Mouse (Mus musculus) left cerebral cortex, postnatal 10 days (tissue): ENCODE results near the gene Lamc1. TPM values are rescaled to one million over a fixed set of nuclear protein-coding genes. Genes with fewer than 3 reads are reported as not detected.

Source experiments
- DNase-seq, 2 experiments: peaks; one replicate each; pipeline ENCODE4 v3.0.0; 2021 to 2022; ENCODE audit warnings: low spot score in 2 of 2, mixed read lengths in 1 of 2; ENCODE audit errors: extremely low spot score in 1 of 2
- intact Hi-C: fragments of 180-260 bp; cut with DNase I; formaldehyde crosslinking; loops from one replicate; pipeline ENCODE4 v1.15.1; 2025
- total RNA-seq, 2 experiments: library from RNA; stranded (reverse); gene quantifications; 2 replicates each; pipeline ENCODE4 v1.2.3; 2021

Gene Lamc1
- total RNA-seq, 2 experiments from 2014 or later = 42.6 to 44.3 TPM

- DNase-seq = peak in 1 of 2 experiments; percentile 40
- intact Hi-C loops = loop anchor here (10.0 kb wide), 1 partner anchor 120 kb away; no protein-coding TSS in a partner anchor
Measured at GRCm38 (mm10) chr1:153224331-153224730, 108.3 kb downstream of the Lamc1 start.

GRCm38 (mm10) chr1:153219376-153219775, 113.2 kb downstream of the Lamc1 start:
- intact Hi-C loops = no loop called here
- DNase-seq = no peak

GRCm38 (mm10) chr1:153216516-153216915, 116.1 kb downstream of the Lamc1 start:
- DNase-seq = no peak
- intact Hi-C loops = no loop called here

- DNase-seq = no peak
- intact Hi-C loops = no loop called here
Measured at GRCm38 (mm10) chr1:153215676-153216075, 116.9 kb downstream of the Lamc1 start.

- intact Hi-C loops = no loop called here
- no peak for DNase-seq
Measured at GRCm38 (mm10) chr1:153210992-153211391, 121.6 kb downstream of the Lamc1 start.

GRCm38 (mm10) chr1:153210198-153210597, 122.4 kb downstream of the Lamc1 start:
- intact Hi-C loops = no loop called here
- DNase-seq = no peak

- intact Hi-C loops = no loop called here
- no peak for DNase-seq
Measured at GRCm38 (mm10) chr1:153202195-153202594, 130.4 kb downstream of the Lamc1 start.

GRCm38 (mm10) chr1:153201448-153201847, 131.1 kb downstream of the Lamc1 start:
- no peak for DNase-seq
- intact Hi-C loops = no loop called here

- DNase-seq = no peak
- intact Hi-C loops = no loop called here
Measured at GRCm38 (mm10) chr1:153197316-153197850, 135.2 kb downstream of the Lamc1 start.

- intact Hi-C loops = no loop called here
- DNase-seq = no peak
Measured at GRCm38 (mm10) chr1:153192945-153193344, 139.6 kb downstream of the Lamc1 start.

- intact Hi-C loops = no loop called here
- DNase-seq = no peak
Measured at GRCm38 (mm10) chr1:153192379-153192778, 140.2 kb downstream of the Lamc1 start.

- intact Hi-C loops = no loop called here
- DNase-seq = peak; percentile 73 to 78
Measured at GRCm38 (mm10) chr1:153191943-153192329, 140.7 kb downstream of the Lamc1 start.

- intact Hi-C loops = no loop called here
- no peak for DNase-seq
Measured at GRCm38 (mm10) chr1:153191237-153191942, 141.2 kb downstream of the Lamc1 start.

GRCm38 (mm10) chr1:153188081-153188480, 144.5 kb downstream of the Lamc1 start:
- DNase-seq = no peak
- intact Hi-C loops = no loop called here

GRCm38 (mm10) chr1:153185828-153186803, 146.5 kb downstream of the Lamc1 start, which contains the start of gene Lamc2:
Lamc2 (minus strand) TSS chr1:153186447.
- DNase-seq = peak in 1 of 2 experiments; percentile 36
- intact Hi-C loops = no loop called here

- intact Hi-C loops = no loop called here
- DNase-seq = peak in 1 of 2 experiments; percentile 63
Measured at GRCm38 (mm10) chr1:153180586-153181289, 151.8 kb downstream of the Lamc1 start.

GRCm38 (mm10) chr1:153180160-153180559, 152.4 kb downstream of the Lamc1 start:
- intact Hi-C loops = no loop called here
- no peak for DNase-seq

- intact Hi-C loops = no loop called here
Measured at GRCm38 (mm10) chr1:153174801-153175200, 157.8 kb downstream of the Lamc1 start.

GRCm38 (mm10) chr1:153173276-153173675, 159.3 kb downstream of the Lamc1 start:
- DNase-seq = peak in 1 of 2 experiments; percentile 44
- intact Hi-C loops = no loop called here

More at GRCm38 (mm10) chr1:153174801-153175200, 157.8 kb downstream of the Lamc1 start:
- DNase-seq = peak in 1 of 2 experiments; percentile 66
